Mouse (Mus musculus) MEL (cell line): Measurements from ENCODE around the gene Hpcal4. TPM values are rescaled to one million over a fixed set of nuclear protein-coding genes. Genes with fewer than 3 reads are reported as not detected.

Experiments used
- DNase-seq: peaks from one replicate; pipeline ENCODE4 v3.0.0; 2011; ENCODE audit warnings: low read depth, low spot score
- H3K27ac ChIP-seq: 2 replicates; pipeline ENCODE4 v1.5.1; 2012; ENCODE audit warnings: low read depth, mild to moderate bottlenecking, control low read depth, low read length, moderate library complexity; ENCODE audit not compliant: control insufficient read depth
- H3K27me3 ChIP-seq, 2 experiments: fragments of 150-350 bp in 1 of 2; sonication (generic) in 1 of 2; 2 replicates each; pipeline ENCODE4 v1.6.1; 2012; ENCODE audit warnings: low read length in 2 of 2, mild to moderate bottlenecking in 2 of 2, improper control_type of control experiment in 1 of 2, moderate library complexity in 1 of 2; ENCODE audit not compliant: insufficient read depth in 2 of 2, control insufficient read depth in 1 of 2
- H3K36me3 ChIP-seq, 2 experiments: 2 replicates each; pipeline ENCODE4 v1.6.1; 2012 to 2014; ENCODE audit warnings: low read length in 2 of 2, improper control_type of control experiment in 1 of 2, inconsistent platforms in 1 of 2, mild to moderate bottlenecking in 1 of 2; ENCODE audit not compliant: insufficient read depth in 2 of 2, control insufficient read depth in 1 of 2
- H3K4me1 ChIP-seq, 2 experiments: fragments of 150-350 bp in 1 of 2; sonication (generic) in 1 of 2; 2 replicates each; pipeline ENCODE4 v1.6.1; 2012; ENCODE audit warnings: low read length in 2 of 2, improper control_type of control experiment in 1 of 2, mild to moderate bottlenecking in 1 of 2; ENCODE audit not compliant: insufficient read depth in 2 of 2, control insufficient read depth in 1 of 2
- H3K4me3 ChIP-seq, 2 experiments: fragments of 150-350 bp in 1 of 2; sonication (generic) in 1 of 2; 2 replicates each; pipeline ENCODE4 v1.5.1; 2012; ENCODE audit warnings: low read depth in 2 of 2, low read length in 2 of 2, mild to moderate bottlenecking in 2 of 2, moderate library complexity in 2 of 2, control low read depth in 1 of 2, improper control_type of control experiment in 1 of 2; ENCODE audit not compliant: control insufficient read depth in 1 of 2, insufficient read depth in 1 of 2
- H3K79me2 ChIP-seq: 2 replicates; pipeline ENCODE4 v1.6.1; 2012; ENCODE audit warnings: mild to moderate bottlenecking, low read length, moderate library complexity; ENCODE audit not compliant: control insufficient read depth, poor library complexity, insufficient read depth
- H3K9ac ChIP-seq: 2 replicates; pipeline ENCODE4 v1.6.1; 2012; ENCODE audit warnings: low read depth, mild to moderate bottlenecking, control low read depth, low read length, moderate library complexity; ENCODE audit not compliant: control insufficient read depth, poor library complexity, severe bottlenecking
- H3K9me3 ChIP-seq: fragments of 150-350 bp; sonication (generic); replicated peaks from 2 replicates; pipeline ENCODE4 v1.6.1; 2012; ENCODE audit warnings: mild to moderate bottlenecking, low read length, improper control_type of control experiment, moderate library complexity; ENCODE audit not compliant: insufficient read depth
- CTCF ChIP-seq, 3 experiments: IDR thresholded peaks in 2 of 3; conservative IDR thresholded peaks in 1 of 3; 2 replicates each; pipeline ENCODE4 v1.5.1; 2011 to 2012; ENCODE audit warnings: low read length in 3 of 3, low read depth in 2 of 3, mild to moderate bottlenecking in 2 of 3, improper control_type of control experiment in 1 of 3, inconsistent platforms in 1 of 3, mixed read lengths in 1 of 3, moderate library complexity in 1 of 3; ENCODE audit not compliant: control insufficient read depth in 1 of 3, insufficient read depth in 1 of 3, poor library complexity in 1 of 3, severe bottlenecking in 1 of 3
- E2F4 ChIP-seq: IDR thresholded peaks from 2 replicates; pipeline ENCODE4 v1.6.1; 2011; ENCODE audit warnings: low read depth, low read length, improper control_type of control experiment, borderline replicate concordance
- EP300 ChIP-seq, 2 experiments: IDR thresholded peaks; 2 replicates each; pipeline ENCODE4 v1.6.1; 2011; ENCODE audit warnings: improper control_type of control experiment in 2 of 2, low read length in 2 of 2, low read depth in 1 of 2, mild to moderate bottlenecking in 1 of 2
- ETS1 ChIP-seq: IDR thresholded peaks from 2 replicates; pipeline ENCODE4 v1.6.1; 2012; ENCODE audit warnings: low read depth, mild to moderate bottlenecking, inconsistent platforms, low read length, improper control_type of control experiment, moderate library complexity
- GATA1 ChIP-seq: IDR thresholded peaks from 2 replicates; pipeline ENCODE4 v1.6.1; 2011; ENCODE audit warnings: low read depth, low read length, improper control_type of control experiment
- MAFK ChIP-seq: IDR thresholded peaks from 2 replicates; pipeline ENCODE4 v1.6.1; 2011; ENCODE audit warnings: low read depth, mild to moderate bottlenecking, low read length, improper control_type of control experiment, borderline replicate concordance
- MAZ ChIP-seq: IDR thresholded peaks from 2 replicates; pipeline ENCODE4 v1.6.1; 2012; ENCODE audit warnings: low read depth, mild to moderate bottlenecking, inconsistent platforms, low read length, improper control_type of control experiment
- MXI1 ChIP-seq: IDR thresholded peaks from 2 replicates; pipeline ENCODE4 v1.6.1; 2011; ENCODE audit warnings: mild to moderate bottlenecking, low read depth, low read length, improper control_type of control experiment
- NELFE ChIP-seq: IDR thresholded peaks from 2 replicates; pipeline ENCODE4 v1.6.1; 2011; ENCODE audit warnings: low read depth, low read length, improper control_type of control experiment
- POLR2A ChIP-seq, 2 experiments: IDR thresholded peaks; 2 replicates each; pipeline ENCODE4 v1.6.1; 2011 to 2012; ENCODE audit warnings: low read length in 2 of 2, mild to moderate bottlenecking in 2 of 2, control low read depth in 1 of 2, improper control_type of control experiment in 1 of 2, low read depth in 1 of 2, moderate library complexity in 1 of 2; ENCODE audit not compliant: control insufficient read depth in 1 of 2, insufficient read depth in 1 of 2, poor library complexity in 1 of 2
- RAD21 ChIP-seq: IDR thresholded peaks from 2 replicates; pipeline ENCODE4 v1.6.1; 2011; ENCODE audit warnings: mild to moderate bottlenecking, low read depth, low read length, improper control_type of control experiment
- RCOR1 ChIP-seq: IDR thresholded peaks from 2 replicates; pipeline ENCODE4 v1.6.1; 2012; ENCODE audit warnings: low read depth, mild to moderate bottlenecking, inconsistent platforms, low read length, improper control_type of control experiment
- SMC3 ChIP-seq: IDR thresholded peaks from 2 replicates; pipeline ENCODE4 v1.6.1; 2011; ENCODE audit warnings: low read depth, low read length, improper control_type of control experiment
- TBP ChIP-seq: IDR thresholded peaks from 2 replicates; pipeline ENCODE4 v1.8.0; 2011; ENCODE audit warnings: low read depth, low read length, improper control_type of control experiment
- TCF12 ChIP-seq: IDR thresholded peaks from 2 replicates; pipeline ENCODE4 v1.6.1; 2014; ENCODE audit warnings: low read depth, mild to moderate bottlenecking, inconsistent platforms, low read length, improper control_type of control experiment, moderate library complexity
- ZMIZ1 ChIP-seq: IDR thresholded peaks from 2 replicates; pipeline ENCODE4 v1.6.1; 2012; ENCODE audit warnings: low read depth, mild to moderate bottlenecking, inconsistent platforms, low read length, improper control_type of control experiment, moderate library complexity
- ZNF384 ChIP-seq: IDR thresholded peaks from 2 replicates; pipeline ENCODE4 v1.6.1; 2012; ENCODE audit warnings: low read depth, mild to moderate bottlenecking, inconsistent platforms, low read length, improper control_type of control experiment
- polyA plus RNA-seq, 2 experiments: library from polyadenylated mRNA; stranded (reverse) in 1 of 2; unstranded in 1 of 2; fragments of >175 nt in 1 of 2; fragments of >200 nt in 1 of 2; gene quantifications; 2 replicates each; pipeline versions ENCODE4 v1.2.1 to v1.2.4; 2012; ENCODE audit warnings: low replicate concordance in 2 of 2, low read depth in 1 of 2; ENCODE audit not compliant: insufficient read length in 2 of 2, insufficient read depth in 1 of 2, missing spikeins in 1 of 2
- total RNA-seq: library from RNA; depleted of rRNA; stranded (reverse); fragments of 300-350 nt; gene quantifications from 2 replicates; pipeline ENCODE4 v1.2.3, GENCODE M21; 2012

Gene Hpcal4
- total and polyA plus RNA-seq, 3 experiments = not detected

DNA sequence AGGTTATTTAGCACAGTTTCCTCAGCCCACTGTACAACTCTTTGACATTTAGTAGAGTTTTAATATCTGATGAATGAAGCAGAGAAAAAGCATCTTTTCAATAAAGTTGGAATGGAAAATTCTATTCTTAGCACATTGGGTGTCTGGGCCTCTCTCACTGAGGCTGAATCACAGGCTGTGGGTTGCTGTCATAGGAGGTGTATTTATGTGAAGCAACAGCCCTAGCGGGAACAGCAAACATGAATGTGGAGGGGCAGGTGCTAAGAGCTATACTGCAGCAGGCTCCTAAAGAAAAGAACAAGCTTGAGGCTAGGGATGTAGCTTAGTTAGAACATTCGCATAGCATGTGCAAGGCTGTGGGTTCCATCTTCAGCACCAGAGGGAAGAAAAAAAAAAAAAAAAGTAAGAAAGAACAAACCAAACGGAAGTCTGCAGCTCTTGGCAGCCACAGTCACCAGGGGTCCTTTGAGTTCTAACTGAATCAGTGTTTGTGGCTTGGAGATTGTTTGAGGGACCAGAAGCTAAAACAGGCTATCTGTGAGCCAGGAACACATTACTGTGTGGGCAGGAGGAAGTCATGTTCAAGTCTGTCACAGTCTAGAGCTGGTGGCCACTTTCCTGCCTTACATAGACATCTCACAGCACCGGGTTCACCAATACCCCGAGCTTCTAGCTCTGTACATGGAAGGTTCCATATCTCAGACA is 35.4 kb upstream of the Hpcal4 start:
- Histone ChIP-seq H3K36me3 (no peaks in the 10 kb centered on the region; a peak in 1 of 4 replicates), H3K9me3 (no peaks in the 10 kb centered on the region), H3K4me1 (peaks cover 0 to 4% of the 10 kb centered on the region in 2 experiments; a peak in 1 of 4 replicates), H3K79me2 (no peaks in the 10 kb centered on the region), H3K4me3 (no peak overlapping the region), H3K9ac (no peak overlapping the region), H3K27me3 (no peaks in the 10 kb centered on the region; a peak in 2 of 4 replicates), H3K27ac (no peak overlapping the region)
- peak; percentile 43 for DNase-seq
- TF ChIP-seq GATA1 (no peak), ZNF384 (peak; percentile 75)

DNA sequence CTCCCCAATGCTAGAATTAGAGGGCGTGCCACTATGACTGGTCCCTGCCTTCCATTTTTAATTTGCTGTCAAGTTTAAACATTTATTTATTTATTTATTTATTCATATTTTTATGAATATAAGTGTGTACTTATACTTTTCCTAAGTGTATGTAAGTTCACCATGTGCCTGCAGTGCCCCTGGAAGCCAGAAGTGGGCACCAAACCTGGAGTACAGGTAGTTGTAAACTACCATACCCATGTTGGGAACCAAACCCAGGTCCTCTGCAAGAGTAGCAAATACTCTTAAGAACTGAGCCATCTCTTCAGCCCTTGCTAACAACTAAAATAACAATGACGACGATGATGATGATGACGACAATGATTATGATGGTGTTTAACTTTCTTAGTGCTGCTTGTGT is 31.0 kb upstream of the Hpcal4 start:
- H3K79me2 ChIP-seq = no peaks in the 10 kb centered on the region
- TF ChIP-seq ZMIZ1 = no peak
- no peak for TF ChIP-seq NELFE
- peak in 2 of 3 experiments; percentile 26 to 34; a peak in 4 of 6 replicates for TF ChIP-seq CTCF (IDR thresholded peaks at IDR 0.05 in 2 of 3, conservative IDR thresholded peaks at IDR 0.05 in 1 of 3; ENCODE audit: control insufficient read depth in 1 of 3, insufficient read depth in 1 of 3, low read depth in 2 of 3, low read length in 3 of 3, poor library complexity in 1 of 3, severe bottlenecking in 1 of 3)
- no peak for TF ChIP-seq RAD21
- TF ChIP-seq SMC3 = 0 out of 2 replicates have a peak, but pooled peaks have one; percentile 8
- H3K4me1 ChIP-seq = no peaks in the 10 kb centered on the region
- H3K9ac ChIP-seq = no peak overlapping the region
- no peak for DNase-seq
- H3K36me3 ChIP-seq = no peaks in the 10 kb centered on the region
- H3K27me3 ChIP-seq = peaks cover 0 to 2% of the 10 kb centered on the region in 2 experiments; a peak in 1 of 4 replicates
- H3K27ac ChIP-seq = no peak overlapping the region
- no peaks in the 10 kb centered on the region for H3K9me3 ChIP-seq
- no peak overlapping the region for H3K4me3 ChIP-seq

DNA sequence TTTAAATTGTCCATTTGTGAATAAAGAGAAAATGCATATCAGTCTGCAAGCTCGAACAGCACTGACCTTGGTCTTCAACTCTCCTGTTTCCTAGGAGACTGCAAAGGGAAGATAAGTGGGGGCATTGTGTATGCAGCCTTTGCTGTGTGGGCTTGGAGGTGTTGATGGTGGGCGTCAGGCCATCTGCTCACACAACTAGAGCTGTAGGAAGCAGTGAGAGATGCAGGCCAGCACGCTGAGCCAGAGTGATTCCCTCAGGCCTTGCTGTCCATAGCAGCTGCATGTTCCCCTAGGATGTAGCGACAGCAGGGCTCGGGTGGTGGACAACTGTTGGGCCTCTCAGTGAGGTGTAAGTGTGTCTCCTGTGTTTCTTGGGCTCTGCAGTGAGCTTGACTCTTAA is 30.1 kb upstream of the Hpcal4 start:
- TF ChIP-seq POLR2A (IDR thresholded peaks at IDR 0.05; ENCODE audit: control insufficient read depth in 1 of 2, insufficient read depth in 1 of 2, low read depth in 1 of 2, low read length in 2 of 2, poor library complexity in 1 of 2) = no peak
- TF ChIP-seq TCF12 = no peak
- no peak for TF ChIP-seq TBP
- no peak for TF ChIP-seq MAFK
- no peak for TF ChIP-seq MAZ
- TF ChIP-seq MXI1 = no peak
- TF ChIP-seq EP300 (IDR thresholded peaks at IDR 0.05; ENCODE audit: low read depth in 1 of 2, low read length in 2 of 2) = no peak
- TF ChIP-seq ETS1 = no peak
- TF ChIP-seq RCOR1 = no peak
- TF ChIP-seq E2F4 = no peak
- no peak overlapping the region for H3K4me3 ChIP-seq
- no peaks in the 10 kb centered on the region for H3K4me1 ChIP-seq
- no peak for DNase-seq
- H3K9me3 ChIP-seq = no peaks in the 10 kb centered on the region
- no peaks in the 10 kb centered on the region for H3K36me3 ChIP-seq
- H3K9ac ChIP-seq = no peak overlapping the region
- H3K27ac ChIP-seq = no peak overlapping the region
- H3K27me3 ChIP-seq = peaks cover 0 to 2% of the 10 kb centered on the region in 2 experiments; a peak in 2 of 4 replicates
- H3K79me2 ChIP-seq = no peaks in the 10 kb centered on the region
